Mouse (Mus musculus): ENCODE measurements around the gene Smg6. TPM values are rescaled to one million over a fixed set of nuclear protein-coding genes. Genes with fewer than 3 reads are reported as not detected.
"Not testable (repeated sequence)": the region's sequence is repeated elsewhere in the genome, so short reads cannot be mapped to it uniquely, and the experiment has no call there.

The Smg6 gene
- polyA plus RNA-seq, 1 experiment, result 6.6 TPM

GRCm38 (mm10) chr11:74994856-74995255, 69.2 kb downstream of the Smg6 start:
- H3K4me3 ChIP-seq (ENCODE audit: insufficient read depth, low read depth, low read length), result no peak overlapping the region
- H3K4me1 ChIP-seq (ENCODE audit: control insufficient read depth, insufficient read depth, insufficient read length, low read length), result peaks cover 6% of the 10 kb centered on the region; the same call in 1 of the 2 replicates
- H3K27ac ChIP-seq (replicated peaks; ENCODE audit: low read depth, low read length), result no peak overlapping the region

DNA sequence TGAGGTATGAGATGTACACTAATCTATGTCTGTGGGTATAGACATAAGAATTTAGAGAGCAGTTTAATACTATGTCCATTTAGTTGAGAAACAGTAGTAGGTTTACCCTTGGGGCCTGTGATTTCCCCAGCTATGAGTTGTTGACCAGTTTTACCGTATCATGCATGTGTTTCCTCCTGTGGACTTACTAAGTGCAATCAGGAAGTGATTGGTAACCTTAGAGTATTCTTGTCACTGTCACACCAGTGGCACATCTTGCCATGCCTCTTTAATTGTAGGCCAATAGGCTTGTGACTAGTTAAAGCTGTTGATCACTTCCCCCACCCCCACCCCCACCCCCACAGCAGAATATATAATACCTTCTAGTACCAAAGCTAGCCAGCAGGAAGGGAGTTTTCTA, 70.9 kb downstream of the Smg6 start:
- Histone ChIP-seq H3K4me3 (ENCODE audit: insufficient read depth, low read depth, low read length) (no peak overlapping the region), H3K4me1 (ENCODE audit: control insufficient read depth, insufficient read depth, insufficient read length, low read length) (no peaks in the 10 kb centered on the region; the same call in 1 of the 2 replicates), H3K27ac (replicated peaks; ENCODE audit: low read depth, low read length) (no peak overlapping the region)

GRCm38 (mm10) chr11:75000869-75001653, 75.4 kb downstream of the Smg6 start:
- Histone ChIP-seq H3K4me1 (ENCODE audit: control insufficient read depth, insufficient read depth, insufficient read length, low read length) (no peaks in the 10 kb centered on the region), H3K4me3 (ENCODE audit: insufficient read depth, low read depth, low read length) (no peak overlapping the region), H3K27ac (replicated peaks; ENCODE audit: low read depth, low read length) (no peak overlapping the region)

- Histone ChIP-seq H3K4me1 (ENCODE audit: control insufficient read depth, insufficient read depth, insufficient read length, low read length) (peaks cover 6% of the 10 kb centered on the region; the same call in 1 of the 2 replicates), H3K4me3 (ENCODE audit: insufficient read depth, low read depth, low read length) (no peak overlapping the region), H3K27ac (replicated peaks; ENCODE audit: low read depth, low read length) (no peak overlapping the region)
Observed at GRCm38 (mm10) chr11:75008270-75008669, 82.6 kb downstream of the Smg6 start.

DNA sequence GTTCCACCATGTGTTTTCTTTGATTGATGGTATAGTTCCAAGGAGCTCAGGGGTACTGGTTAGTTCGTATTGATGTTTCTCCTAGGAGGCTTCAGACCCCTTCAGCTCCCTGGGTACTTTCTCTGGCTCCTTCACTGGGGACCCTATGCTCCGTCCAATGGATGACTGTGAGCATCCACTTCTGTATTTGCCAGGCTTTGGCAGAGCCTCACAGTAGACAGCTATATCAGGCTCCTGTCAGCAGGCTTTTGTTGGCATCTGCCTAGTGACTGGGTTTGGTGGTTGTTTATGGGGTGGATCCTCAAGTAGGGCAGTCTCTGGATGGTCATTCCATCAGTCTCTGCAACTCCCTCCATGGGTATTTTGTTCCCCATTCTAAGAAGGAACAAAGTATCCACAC, 83.9 kb downstream of the Smg6 start:
- H3K27ac ChIP-seq (replicated peaks; ENCODE audit: low read depth, low read length); H3K4me3 ChIP-seq (ENCODE audit: insufficient read depth, low read depth, low read length): not testable (repeated sequence)
- peaks cover 14% of the 10 kb centered on the region for H3K4me1 ChIP-seq (ENCODE audit: control insufficient read depth, insufficient read depth, insufficient read length, low read length)

DNA sequence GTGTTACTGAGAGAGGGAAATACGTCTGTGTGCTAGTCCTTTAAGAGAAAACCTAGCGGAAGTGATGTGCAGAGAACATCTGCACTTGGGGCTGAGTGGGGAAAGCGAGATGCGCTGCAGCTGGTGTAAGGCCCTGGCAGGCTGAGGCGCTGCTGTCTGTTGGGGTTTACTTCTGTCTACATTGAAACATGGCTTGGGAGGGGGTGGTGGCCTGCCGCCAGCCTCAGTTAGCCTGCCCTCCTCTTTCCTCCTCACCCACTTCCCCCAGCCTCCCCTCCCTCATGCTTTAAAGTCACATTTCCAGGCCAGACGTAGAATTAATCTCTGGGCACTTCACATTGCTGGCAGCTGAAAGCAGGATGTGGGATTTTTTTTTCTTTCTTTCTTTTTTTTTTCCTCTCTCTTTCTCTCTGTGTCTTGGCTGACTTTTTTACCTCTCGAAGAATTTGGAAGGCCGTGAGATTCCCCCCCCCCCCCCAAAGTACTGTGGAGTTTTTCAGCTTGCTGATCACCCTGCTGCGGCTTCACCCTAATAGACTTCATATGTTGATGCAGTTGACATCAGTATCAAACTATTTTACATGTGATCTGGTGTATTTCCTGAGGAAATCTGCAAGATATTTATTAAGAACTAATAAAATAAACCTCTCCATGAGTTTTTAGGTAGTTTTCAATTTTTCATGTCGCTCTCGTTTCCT, 87.5 kb downstream of the Smg6 start:
- H3K4me1 ChIP-seq (ENCODE audit: control insufficient read depth, insufficient read depth, insufficient read length, low read length), result peaks cover 29% of the 10 kb centered on the region

GRCm38 (mm10) chr11:75013764-75014695, 88.4 kb downstream of the Smg6 start:
- Histone ChIP-seq H3K4me1 (ENCODE audit: control insufficient read depth, insufficient read depth, insufficient read length, low read length) (peaks cover 29% of the 10 kb centered on the region), H3K27ac (replicated peaks; ENCODE audit: low read depth, low read length) (peak overlapping the region; percentile 91), H3K4me3 (ENCODE audit: insufficient read depth, low read depth, low read length) (no peak overlapping the region)

More for the DNA sequence above, 87.5 kb downstream of the Smg6 start:
- H3K27ac ChIP-seq (replicated peaks; ENCODE audit: low read depth, low read length), result peak overlapping the region; percentile 91
- no peak overlapping the region for H3K4me3 ChIP-seq (ENCODE audit: insufficient read depth, low read depth, low read length)

- H3K4me3 ChIP-seq (ENCODE audit: insufficient read depth, low read depth, low read length), result no peak overlapping the region
- peaks cover 29% of the 10 kb centered on the region for H3K4me1 ChIP-seq (ENCODE audit: control insufficient read depth, insufficient read depth, insufficient read length, low read length)
- H3K27ac ChIP-seq (replicated peaks; ENCODE audit: low read depth, low read length), result peak overlapping the region; percentile 91
Observed at GRCm38 (mm10) chr11:75014816-75015215, 89.2 kb downstream of the Smg6 start.

DNA sequence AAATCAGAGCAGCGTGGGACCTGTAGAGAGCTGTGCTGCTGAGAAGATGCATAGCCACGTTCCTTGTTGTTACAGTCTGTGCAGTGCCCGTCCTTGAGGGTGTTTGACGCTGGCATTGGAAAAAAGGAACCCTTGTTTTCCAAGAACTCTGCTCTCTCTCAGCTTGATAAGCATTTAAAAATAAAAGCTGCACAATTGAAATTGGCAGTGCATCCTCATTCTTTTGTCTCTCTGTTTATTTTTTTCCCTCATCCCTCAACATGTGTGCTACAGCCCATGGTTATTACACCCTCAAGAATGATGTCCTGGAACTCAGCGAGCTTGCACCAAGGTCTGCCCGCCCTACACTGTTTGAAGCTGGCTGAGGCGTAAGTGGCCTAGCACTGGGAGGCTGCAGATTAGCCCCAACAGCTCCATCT, 89.8 kb downstream of the Smg6 start:
- Histone ChIP-seq H3K27ac (replicated peaks; ENCODE audit: low read depth, low read length) (peak overlapping the region; percentile 6), H3K4me3 (ENCODE audit: insufficient read depth, low read depth, low read length) (no peak overlapping the region), H3K4me1 (ENCODE audit: control insufficient read depth, insufficient read depth, insufficient read length, low read length) (peaks cover 29% of the 10 kb centered on the region)

DNA sequence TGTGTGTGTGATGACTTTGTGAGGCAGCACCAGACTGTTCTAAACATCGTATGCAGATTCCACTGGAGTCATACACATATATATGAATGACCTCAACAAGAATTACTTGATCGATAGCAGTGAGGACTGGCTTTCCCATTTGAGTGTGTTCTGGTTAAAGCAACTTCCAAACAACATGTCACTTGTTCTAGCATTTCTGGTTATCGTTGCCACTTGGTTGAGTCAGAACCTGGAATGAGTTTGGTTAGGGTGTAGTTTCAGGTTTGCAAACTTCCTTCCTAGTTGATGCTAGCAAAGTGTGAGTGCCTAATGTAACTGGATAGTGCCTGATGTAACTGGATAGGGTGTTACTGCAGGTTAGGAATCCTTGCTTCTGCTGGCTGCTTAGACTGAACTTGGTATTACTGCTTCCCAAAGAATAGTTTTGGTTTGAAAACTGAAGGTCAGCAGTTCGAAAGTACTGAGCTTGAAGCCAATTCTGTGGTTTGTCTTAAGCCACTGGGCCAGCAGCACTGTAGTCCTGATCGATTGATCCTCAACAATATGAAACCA, 90.8 kb downstream of the Smg6 start:
- Histone ChIP-seq H3K4me3 (ENCODE audit: insufficient read depth, low read depth, low read length) (no peak overlapping the region), H3K4me1 (ENCODE audit: control insufficient read depth, insufficient read depth, insufficient read length, low read length) (peaks cover 29% of the 10 kb centered on the region), H3K27ac (replicated peaks; ENCODE audit: low read depth, low read length) (peak overlapping the region; percentile 52)

DNA sequence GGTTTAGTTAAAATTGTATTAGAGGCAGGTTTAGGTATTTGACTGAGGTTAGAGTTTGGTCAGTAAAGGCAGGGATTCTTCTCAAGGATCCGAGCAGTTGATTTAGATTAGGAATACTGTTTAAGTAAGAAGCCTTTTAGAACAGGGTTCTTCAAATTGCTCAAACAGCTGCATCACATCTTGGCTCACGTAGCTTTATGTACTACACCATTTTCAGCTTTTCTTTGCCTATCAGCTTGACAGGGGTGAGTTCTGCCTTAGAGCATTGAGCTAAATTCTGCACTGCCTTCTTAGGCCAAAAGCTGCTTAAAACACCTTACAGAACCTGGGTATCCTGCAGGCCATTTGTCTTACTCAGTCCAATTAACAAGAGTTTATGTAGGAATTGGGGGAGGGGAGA, 92.2 kb downstream of the Smg6 start:
- Histone ChIP-seq H3K27ac (replicated peaks; ENCODE audit: low read depth, low read length) (no peak overlapping the region), H3K4me1 (ENCODE audit: control insufficient read depth, insufficient read depth, insufficient read length, low read length) (peaks cover 25% of the 10 kb centered on the region)

DNA sequence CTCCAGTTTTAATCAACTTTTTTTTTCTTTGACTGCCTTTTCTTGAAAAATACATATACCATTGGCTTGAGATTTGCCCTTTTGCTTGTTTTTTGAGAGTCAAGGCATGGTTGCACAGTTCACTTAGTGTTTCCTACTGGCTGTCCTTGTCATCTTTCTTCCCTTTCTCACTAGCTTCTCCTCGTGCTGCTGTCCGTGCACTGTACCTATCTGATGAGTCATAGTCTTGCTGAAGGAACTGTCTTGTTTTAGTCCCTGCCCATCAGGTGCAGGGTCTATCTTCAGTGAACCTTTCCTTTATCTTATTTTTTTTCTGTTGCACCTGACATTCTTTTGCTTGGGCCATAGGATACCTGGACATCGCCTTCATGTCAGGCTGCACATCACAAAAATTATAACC, 101.4 kb downstream of the Smg6 start:
- Histone ChIP-seq H3K4me3 (ENCODE audit: insufficient read depth, low read depth, low read length) (no peak overlapping the region), H3K4me1 (ENCODE audit: control insufficient read depth, insufficient read depth, insufficient read length, low read length) (peaks cover 7% of the 10 kb centered on the region)

More for the DNA sequence above, 92.2 kb downstream of the Smg6 start:
- no peak overlapping the region for H3K4me3 ChIP-seq (ENCODE audit: insufficient read depth, low read depth, low read length)

GRCm38 (mm10) chr11:75027616-75028015, 102.0 kb downstream of the Smg6 start:
- Histone ChIP-seq H3K27ac (replicated peaks; ENCODE audit: low read depth, low read length) (no peak overlapping the region), H3K4me1 (ENCODE audit: control insufficient read depth, insufficient read depth, insufficient read length, low read length) (peaks cover 8% of the 10 kb centered on the region), H3K4me3 (ENCODE audit: insufficient read depth, low read depth, low read length) (no peak overlapping the region)

More for the DNA sequence above, 101.4 kb downstream of the Smg6 start:
- H3K27ac ChIP-seq (replicated peaks; ENCODE audit: low read depth, low read length), result no peak overlapping the region

DNA sequence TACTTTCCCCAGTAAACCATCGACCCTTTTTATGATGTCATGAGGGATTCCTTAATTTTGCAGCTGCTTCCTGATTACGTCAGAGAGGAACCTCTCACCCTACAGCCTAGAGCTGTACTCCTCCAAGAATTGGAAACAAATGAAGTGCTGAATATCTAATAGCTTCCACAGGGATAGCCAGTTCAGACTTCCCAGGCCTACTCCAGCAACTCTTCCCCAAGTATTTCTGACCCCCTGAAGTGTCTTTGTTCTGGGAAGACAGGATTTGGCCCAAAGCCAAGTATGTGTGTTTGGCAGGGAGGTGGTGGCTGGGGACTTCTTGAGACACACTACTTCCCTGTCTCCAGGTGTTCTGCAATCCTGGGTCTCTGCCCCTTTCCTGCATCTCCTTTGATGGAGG, 105.6 kb downstream of the Smg6 start:
- Histone ChIP-seq H3K4me3 (ENCODE audit: insufficient read depth, low read depth, low read length) (no peak overlapping the region), H3K4me1 (ENCODE audit: control insufficient read depth, insufficient read depth, insufficient read length, low read length) (peaks cover 32% of the 10 kb centered on the region), H3K27ac (replicated peaks; ENCODE audit: low read depth, low read length) (peak overlapping the region; percentile 84)
